Mouse (Mus musculus) fat pad, adult 2 months (tissue): ENCODE measurements at regions not wholly inside any gene's neighbourhood (a gene's known extent, or its start where the extent isn't known, plus 50 kb on each side); places are given as distances from the start of the nearest gene placed in this dataset.

Experiments
- DNase-seq: peaks from one replicate; pipeline ENCODE4 v3.0.0-alpha.2; 2011; ENCODE audit warnings: low read depth, low spot score; ENCODE audit errors: extremely low read depth

- no peak for DNase-seq
These were observed 2722.7 kb upstream of the Lrrc6 start for GRCm38 (mm10) chr15:69223411-69223810.

GRCm38 (mm10) chr15:69222391-69222790 lies 2721.7 kb upstream of the Lrrc6 start:
- DNase-seq: no peak
